Mouse (Mus musculus): ENCODE data around the gene Olfr1419. TPM values are rescaled to one million over a fixed set of nuclear protein-coding genes. Genes with fewer than 3 reads are reported as not detected.

The Olfr1419 gene
- polyA plus RNA-seq (2012; rRNA removed; ENCODE audit: low replicate concordance): not detected in 2 replicates

GRCm38 (mm10) chr19:11875006-11875405, at the start of gene Olfr1419:
Olfr1419 (minus strand) TSS chr19:11875106.

GRCm38 (mm10) chr19:11912037-11912532, 37.2 kb upstream of the Olfr1419 start, which contains the start of gene Patl1:
Patl1 (plus strand) TSS chr19:11912399.

GRCm38 (mm10) chr19:11886265-11886664, 11.4 kb upstream of the Olfr1419 start, which contains the start of gene Olfr1420:
Olfr1420 (plus strand) TSS chr19:11886565.

GRCm38 (mm10) chr19:11860966-11861365, 13.9 kb downstream of the Olfr1419 start, which contains the start of gene Olfr1418:
Olfr1418 (minus strand) TSS chr19:11861066.

GRCm38 (mm10) chr19:11839119-11839518, 35.8 kb downstream of the Olfr1419 start, which contains the start of gene Olfr1417:
Olfr1417 (minus strand) TSS chr19:11839219.

GRCm38 (mm10) chr19:11819143-11819700, 55.7 kb downstream of the Olfr1419 start, which contains the start of gene Stx3:
Stx3 (minus strand) TSS chr19:11819403.

Other genes with a start within 250 kb of the Olfr1419 start
- gene Ms4a3, start 234.3 kb downstream of the Olfr1419 start, polyA plus RNA-seq (2012; rRNA removed; ENCODE audit: low replicate concordance): not detected in 2 replicates
- not detected in 2 replicates for gene Oosp2, start 214.5 kb downstream of the Olfr1419 start, polyA plus RNA-seq (2012; rRNA removed; ENCODE audit: low replicate concordance)
- not detected in 2 replicates for gene Oosp1, start 184.0 kb downstream of the Olfr1419 start, polyA plus RNA-seq (2012; rRNA removed; ENCODE audit: low replicate concordance)
- not detected in 2 replicates for gene Oosp3, start 178.1 kb downstream of the Olfr1419 start, polyA plus RNA-seq (2012; rRNA removed; ENCODE audit: low replicate concordance)
- not detected in 2 replicates for gene Gif, start 127.6 kb downstream of the Olfr1419 start, polyA plus RNA-seq (2012; rRNA removed; ENCODE audit: low replicate concordance)
- 7.6 and 15.1 TPM in 2 replicates for gene Mrpl16, start 104.7 kb downstream of the Olfr1419 start, polyA plus RNA-seq (2012; rRNA removed; ENCODE audit: low replicate concordance)
- gene Stx3, start 55.7 kb downstream of the Olfr1419 start, polyA plus RNA-seq (2012; rRNA removed; ENCODE audit: low replicate concordance): 4.6 and 6.8 TPM in 2 replicates
- gene Olfr1417, start 35.9 kb downstream of the Olfr1419 start, polyA plus RNA-seq (2012; rRNA removed; ENCODE audit: low replicate concordance): not detected in 2 replicates
- gene Olfr1418, start 14.0 kb downstream of the Olfr1419 start, polyA plus RNA-seq (2012; rRNA removed; ENCODE audit: low replicate concordance): not detected in 2 replicates
- gene Olfr1420, start 11.5 kb upstream of the Olfr1419 start, polyA plus RNA-seq (2012; rRNA removed; ENCODE audit: low replicate concordance): not detected in 2 replicates
- 15.0 and 25.6 TPM in 2 replicates for gene Patl1, start 37.3 kb upstream of the Olfr1419 start, polyA plus RNA-seq (2012; rRNA removed; ENCODE audit: low replicate concordance)
- 10.3 and 21.0 TPM in 2 replicates for gene Osbp, start 90.8 kb upstream of the Olfr1419 start, polyA plus RNA-seq (2012; rRNA removed; ENCODE audit: low replicate concordance)
- gene Olfr1423, start 166.2 kb upstream of the Olfr1419 start, polyA plus RNA-seq (2012; rRNA removed; ENCODE audit: low replicate concordance): not detected in 2 replicates
- not detected in 2 replicates for gene Olfr1424, start 187.6 kb upstream of the Olfr1419 start, polyA plus RNA-seq (2012; rRNA removed; ENCODE audit: low replicate concordance)
- gene Olfr1425, start 202.6 kb upstream of the Olfr1419 start, polyA plus RNA-seq (2012; rRNA removed; ENCODE audit: low replicate concordance): not detected in 2 replicates
- not detected in 2 replicates for gene Olfr1426, start 216.9 kb upstream of the Olfr1419 start, polyA plus RNA-seq (2012; rRNA removed; ENCODE audit: low replicate concordance)
- not detected in 2 replicates for gene Olfr1427, start 228.2 kb upstream of the Olfr1419 start, polyA plus RNA-seq (2012; rRNA removed; ENCODE audit: low replicate concordance)
- not detected in 2 replicates for gene Olfr1428, start 240.8 kb upstream of the Olfr1419 start, polyA plus RNA-seq (2012; rRNA removed; ENCODE audit: low replicate concordance)
- not detected in 2 replicates for gene Olfr76, start 248.1 kb upstream of the Olfr1419 start, polyA plus RNA-seq (2012; rRNA removed; ENCODE audit: low replicate concordance)